Mouse (Mus musculus) liver (tissue): ENCODE results near the gene Csk.

ENCODE experiments used
- DNase-seq: peaks from one replicate; pipeline ENCODE4 v3.0.0-alpha.2; 2020; ENCODE audit warnings: mixed read lengths

Csk gene

GRCm38 (mm10) chr9:57656631-57657350, 3.4 kb upstream of the Csk start:
- DNase-seq: no peak

GRCm38 (mm10) chr9:57655749-57656148, 2.3 kb upstream of the Csk start:
- peak; percentile 94 for DNase-seq

GRCm38 (mm10) chr9:57654966-57655365, 1.5 kb upstream of the Csk start:
- DNase-seq: no peak

- DNase-seq: no peak
Measured at GRCm38 (mm10) chr9:57652855-57653254, 576 bp downstream of the Csk start.

GRCm38 (mm10) chr9:57652351-57652750, 1.1 kb downstream of the Csk start:
- DNase-seq: no peak

GRCm38 (mm10) chr9:57650786-57651311, 2.6 kb downstream of the Csk start:
- DNase-seq: no peak

GRCm38 (mm10) chr9:57650130-57650785, 3.2 kb downstream of the Csk start:
- DNase-seq: no peak

- DNase-seq: no peak
Measured at GRCm38 (mm10) chr9:57647286-57648108, 5.9 kb downstream of the Csk start.

GRCm38 (mm10) chr9:57646551-57647103, 6.8 kb downstream of the Csk start:
- no peak for DNase-seq

- peak; percentile 94 for DNase-seq
Measured at GRCm38 (mm10) chr9:57644944-57645893, 8.2 kb downstream of the Csk start.

- peak; percentile 45 for DNase-seq
Measured at GRCm38 (mm10) chr9:57644442-57644943, 8.9 kb downstream of the Csk start.

GRCm38 (mm10) chr9:57643856-57644180, 9.6 kb downstream of the Csk start:
- peak; percentile 63 for DNase-seq

GRCm38 (mm10) chr9:57643169-57643855, 10.1 kb downstream of the Csk start:
- DNase-seq: peak; percentile 39

- DNase-seq: no peak
Measured at GRCm38 (mm10) chr9:57641775-57642550, 11.5 kb downstream of the Csk start.

- DNase-seq: no peak
Measured at GRCm38 (mm10) chr9:57641022-57641421, 12.4 kb downstream of the Csk start.

- peak; percentile 77 for DNase-seq
Measured at GRCm38 (mm10) chr9:57640384-57640783, 13.0 kb downstream of the Csk start.

- DNase-seq: no peak
Measured at GRCm38 (mm10) chr9:57639661-57640328, 13.6 kb downstream of the Csk start.

GRCm38 (mm10) chr9:57638651-57639459, 14.6 kb downstream of the Csk start:
- DNase-seq: peak; percentile 84
